Mouse (Mus musculus) C2C12 (cell line): Measurements from ENCODE around the gene Tmem232. TPM values are rescaled to one million over a fixed set of nuclear protein-coding genes. Genes with fewer than 3 reads are reported as not detected.

Source experiments
- H3K27me3 ChIP-seq: one replicate; pipeline ENCODE4 v1.6.1; 2011; ENCODE audit not compliant: control insufficient read depth, insufficient read depth, insufficient read length
- H3K36me3 ChIP-seq: one replicate; pipeline ENCODE4 v1.6.1; 2011; ENCODE audit not compliant: control insufficient read depth, insufficient read depth
- H3K4me3 ChIP-seq: one replicate; pipeline ENCODE4 v1.5.1; 2011; ENCODE audit warnings: mild to moderate bottlenecking, control low read depth; ENCODE audit not compliant: poor library complexity, insufficient read depth, severe bottlenecking
- H3K79me2 ChIP-seq: one replicate; pipeline ENCODE4 v1.6.1; 2011; ENCODE audit not compliant: control insufficient read depth, insufficient read depth
- H3K79me3 ChIP-seq: one replicate; pipeline ENCODE4 v1.6.1; 2011; ENCODE audit warnings: low read depth, control low read depth
- H3ac ChIP-seq: one replicate; pipeline ENCODE3; 2011; ENCODE audit warnings: low read depth; ENCODE audit not compliant: control insufficient read depth, insufficient read length
- CEBPB ChIP-seq: IDR thresholded peaks from one replicate; pipeline ENCODE4 v1.6.1; 2011; ENCODE audit warnings: low read depth, mild to moderate bottlenecking, control low read depth, moderate library complexity
- CTCF ChIP-seq: IDR thresholded peaks from one replicate; pipeline ENCODE4 v1.5.1; 2011; ENCODE audit not compliant: control insufficient read depth, insufficient read depth, insufficient read length
- FOSL1 ChIP-seq: IDR thresholded peaks from one replicate; pipeline ENCODE4 v1.8.0; 2011; ENCODE audit warnings: mild to moderate bottlenecking, low read length; ENCODE audit not compliant: poor library complexity, insufficient read depth, severe bottlenecking
- MAX ChIP-seq: IDR thresholded peaks from one replicate; pipeline ENCODE4 v1.6.1; 2011; ENCODE audit warnings: mild to moderate bottlenecking, control low read depth
- MYOD1 ChIP-seq: IDR thresholded peaks from one replicate; pipeline ENCODE4 v1.6.1; 2011; ENCODE audit warnings: low read depth; ENCODE audit not compliant: control insufficient read depth, insufficient read length
- MYOG ChIP-seq: IDR thresholded peaks from one replicate; pipeline ENCODE4 v1.6.1; 2011; ENCODE audit not compliant: control insufficient read depth, insufficient read length; ENCODE audit errors: extremely low read depth
- USF1 ChIP-seq: IDR thresholded peaks from one replicate; pipeline ENCODE4 v1.6.1; 2011; ENCODE audit warnings: low read depth, mild to moderate bottlenecking, control low read depth, moderate library complexity
- polyA plus RNA-seq: library from polyadenylated mRNA; unstranded; fragments of >200 nt; fragmentation: generic; extraction: Trizol; gene quantifications from one replicate; pipeline ENCODE4 v1.2.1, GENCODE M21; 2012; ENCODE audit warnings: missing spikeins

Gene Tmem232
- polyA plus RNA-seq, 1 experiment: not detected

- peaks cover 29% of the 10 kb centered on the region for H3K36me3 ChIP-seq
- no peak overlapping the region for H3K4me3 ChIP-seq
- no peaks in the 10 kb centered on the region for H3K27me3 ChIP-seq
- no peak overlapping the region for H3ac ChIP-seq
- H3K79me3 ChIP-seq: no peaks in the 10 kb centered on the region
- TF ChIP-seq MYOD1 (no peak), CTCF (no peak), MAX (no peak), MYOG (no peak), FOSL1 (no peak), USF1 (no peak), CEBPB (no peak)
- peaks cover 16% of the 10 kb centered on the region for H3K79me2 ChIP-seq
Observed at GRCm38 (mm10) chr17:65574850-65575249, 34.3 kb upstream of the Tmem232 start.

DNA sequence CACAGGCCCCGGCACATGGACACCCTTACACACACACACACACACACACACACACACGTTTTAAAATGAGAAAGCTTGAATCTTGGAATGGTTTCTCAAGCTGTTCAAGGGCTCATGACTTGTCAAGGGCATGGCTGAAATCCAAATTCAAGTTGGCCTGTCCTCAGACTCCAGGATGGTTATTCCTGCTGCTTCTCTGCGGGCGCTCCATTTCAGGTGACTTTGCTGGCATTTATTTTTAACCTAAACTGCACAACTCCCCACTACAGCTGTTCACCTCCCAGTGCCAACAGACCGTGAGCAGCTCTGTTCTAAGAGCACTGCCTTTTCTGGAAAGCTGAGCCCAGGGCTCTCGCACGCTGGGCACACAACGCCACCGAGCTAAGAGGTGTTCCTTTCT lies 31.3 kb upstream of the Tmem232 start:
- no peaks in the 10 kb centered on the region for H3K79me3 ChIP-seq
- no peak overlapping the region for H3ac ChIP-seq
- H3K4me3 ChIP-seq: no peak overlapping the region
- no peaks in the 10 kb centered on the region for H3K27me3 ChIP-seq
- H3K79me2 ChIP-seq: no peaks in the 10 kb centered on the region
- H3K36me3 ChIP-seq: peaks cover 5% of the 10 kb centered on the region
- TF ChIP-seq MAX (no peak), FOSL1 (no peak), MYOD1 (no peak), USF1 (no peak), CTCF (no peak), MYOG (no peak), CEBPB (no peak)

DNA sequence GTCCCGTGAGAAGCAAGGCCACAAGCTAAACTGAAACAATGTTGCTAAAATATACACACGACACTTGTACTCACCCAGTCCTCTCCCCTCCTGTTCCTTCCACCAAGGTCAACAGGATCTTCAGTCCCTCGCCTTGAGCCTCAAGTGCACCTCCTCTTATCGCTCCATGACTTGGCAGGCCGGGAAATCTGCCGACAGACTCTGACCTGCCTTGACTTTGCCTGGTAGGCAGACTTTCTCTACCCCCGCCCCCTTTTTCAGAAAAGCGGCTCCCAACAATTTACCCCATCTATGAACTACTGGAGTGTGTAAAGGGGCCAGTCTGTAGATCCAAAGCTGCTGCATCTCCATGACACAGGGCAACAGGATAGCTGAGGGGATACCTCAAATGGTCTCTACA lies 30.9 kb upstream of the Tmem232 start:
- H3K79me3 ChIP-seq: no peaks in the 10 kb centered on the region
- no peaks in the 10 kb centered on the region for H3K79me2 ChIP-seq
- H3K27me3 ChIP-seq: no peaks in the 10 kb centered on the region
- H3K36me3 ChIP-seq: peaks cover 1% of the 10 kb centered on the region
- H3ac ChIP-seq: no peak overlapping the region
- no peak overlapping the region for H3K4me3 ChIP-seq
- TF ChIP-seq MYOD1: no peak
- no peak for TF ChIP-seq MAX
- TF ChIP-seq CEBPB: no peak
- TF ChIP-seq FOSL1: no peak
- TF ChIP-seq CTCF: no peak
- no peak for TF ChIP-seq MYOG
- TF ChIP-seq USF1: no peak

DNA sequence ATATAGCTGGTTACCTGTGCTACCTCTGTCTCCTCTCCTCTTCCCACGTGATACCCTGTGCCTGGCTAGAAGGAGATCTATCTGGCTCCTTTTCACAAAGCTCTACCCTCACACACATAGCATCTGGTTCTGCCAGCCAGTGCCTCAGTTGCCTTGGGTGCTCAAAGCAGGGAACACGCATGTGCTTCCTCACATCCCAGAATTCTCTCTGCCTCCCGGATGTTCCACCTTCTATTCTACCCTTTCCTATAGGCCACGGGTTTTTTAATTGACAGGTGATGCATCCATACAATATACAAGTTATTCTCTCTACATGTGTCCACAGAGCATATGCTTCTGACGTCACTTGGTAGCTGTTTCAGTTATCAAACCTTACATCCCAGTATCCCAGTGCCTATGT lies 23.6 kb upstream of the Tmem232 start:
- Histone ChIP-seq H3ac (no peak overlapping the region), H3K36me3 (no peaks in the 10 kb centered on the region), H3K27me3 (no peaks in the 10 kb centered on the region), H3K4me3 (no peak overlapping the region), H3K79me3 (no peaks in the 10 kb centered on the region), H3K79me2 (no peaks in the 10 kb centered on the region)
- TF ChIP-seq MAX: no peak
- no peak for TF ChIP-seq USF1
- TF ChIP-seq CTCF: no peak

DNA sequence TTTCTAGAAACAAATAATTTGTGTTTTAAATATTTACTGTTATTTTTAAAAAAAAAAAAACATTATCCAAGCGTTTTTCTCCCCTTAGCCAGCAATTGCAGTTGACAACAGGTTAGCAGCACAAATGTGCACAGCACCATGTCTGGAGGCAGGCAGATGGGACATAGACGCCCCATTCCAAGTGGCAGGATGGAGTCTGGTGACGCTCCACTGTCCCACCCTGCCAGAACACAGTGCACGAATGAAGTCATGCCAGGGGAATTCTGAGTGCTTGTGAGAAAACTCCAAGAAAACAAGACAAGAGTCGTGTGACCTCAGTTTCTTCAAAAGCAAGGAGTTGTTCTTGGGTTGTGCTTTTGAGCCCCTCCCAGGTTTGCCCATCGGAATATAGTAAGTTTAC lies 22.8 kb upstream of the Tmem232 start:
- no peak overlapping the region for H3ac ChIP-seq
- H3K79me2 ChIP-seq: no peaks in the 10 kb centered on the region
- no peak overlapping the region for H3K4me3 ChIP-seq
- no peaks in the 10 kb centered on the region for H3K27me3 ChIP-seq
- TF ChIP-seq MYOG: no peak
- no peak for TF ChIP-seq CEBPB
- no peaks in the 10 kb centered on the region for H3K36me3 ChIP-seq
- no peaks in the 10 kb centered on the region for H3K79me3 ChIP-seq

DNA sequence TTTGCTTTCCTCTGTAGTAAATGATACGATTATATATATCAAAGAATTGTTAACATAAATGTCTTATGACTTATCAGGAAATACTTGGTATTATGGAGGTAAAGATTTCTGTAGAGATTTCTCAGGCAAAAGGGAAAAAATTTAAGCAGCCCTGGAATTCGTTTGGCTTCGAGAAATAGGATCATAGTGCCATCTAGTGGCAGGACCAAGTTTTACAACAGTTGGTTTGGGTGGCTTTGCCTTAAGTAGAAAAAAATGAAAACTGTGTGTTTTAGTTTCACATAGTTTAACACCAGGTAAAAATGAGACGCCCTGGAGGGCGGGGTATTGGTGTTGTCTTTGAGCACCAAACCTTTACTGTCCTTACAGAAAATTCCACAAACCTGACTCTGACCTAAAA lies 22.2 kb upstream of the Tmem232 start:
- Histone ChIP-seq H3K79me3 (no peaks in the 10 kb centered on the region), H3K4me3 (no peak overlapping the region), H3K36me3 (no peaks in the 10 kb centered on the region), H3K27me3 (no peaks in the 10 kb centered on the region), H3ac (no peak overlapping the region), H3K79me2 (no peaks in the 10 kb centered on the region)
- TF ChIP-seq CEBPB (no peak), CTCF (no peak), MAX (no peak), MYOG (no peak), FOSL1 (no peak), USF1 (no peak), MYOD1 (no peak)
